Comparison of ENCODE assay signal across 21 mouse cellular contexts in the genomic region with DNA sequence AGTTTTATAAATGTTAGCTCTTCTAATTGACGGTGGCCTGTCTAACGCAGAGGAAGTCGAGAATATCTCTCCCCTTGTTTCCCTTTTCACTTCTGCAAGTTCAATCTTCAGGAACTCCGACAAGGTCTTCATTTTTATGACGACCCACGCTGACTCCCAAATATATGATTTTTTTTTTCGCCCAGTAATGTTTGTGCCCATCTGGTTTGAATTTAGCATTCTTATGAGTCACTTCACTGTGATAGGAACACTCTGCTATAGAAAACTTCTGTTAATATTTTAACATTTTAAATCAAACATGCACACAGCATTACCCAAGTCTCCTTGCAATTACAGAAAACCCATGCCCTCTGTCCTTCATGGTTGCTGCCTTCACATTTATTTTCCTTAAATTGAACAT. TPM values are rescaled to one million over a fixed set of nuclear protein-coding genes. Genes with fewer than 3 reads are reported as not detected.
DNase-seq lines count a peak whose midpoint lies in the region; ATAC-seq lines count a peak whose summit lies in the region.
"Had no signal": no experiment of that assay in that cellular context is flagged by ENCODE, and none has a peak within 500 bp of the region (broad histone marks: within the 10 kb centered on the region; RNA-seq: fewer than 3 reads in every experiment).

No protein-coding gene starts in this region.

- ATAC-seq in hindbrain, embryonic 12.5 days (ENCODE audit: low FRiP score) = no peak
- ATAC-seq in hindbrain, embryonic 13.5 days (ENCODE audit: low FRiP score) = no peak
- ATAC-seq in embryonic facial prominence, embryonic 14.5 days (ENCODE audit: low read depth) = no peak
- ATAC-seq in limb, embryonic 11.5 days (ENCODE audit: insufficient number of reproducible peaks, low FRiP score, low TSS enrichment, low read depth) = no peak
- ATAC-seq in limb, embryonic 15.5 days (ENCODE audit: insufficient number of reproducible peaks, low FRiP score, low TSS enrichment, low read depth) = no peak
- ATAC-seq in granulocyte monocyte progenitor cell, adult 5-6 weeks (replicated peaks; ENCODE audit: poor library complexity, severe bottlenecking) = no peak
- ATAC-seq: forebrain, embryonic 13.5 days; hindbrain, embryonic 16.5 days; inflammation-experienced regulatory T-cells, adult 6 months; intestine, postnatal 0 days had no signal

- no peak for DNase-seq in embryonic facial prominence, embryonic 14.5 days (ENCODE audit: low spot score)
- DNase-seq in limb, embryonic 11.5 days (ENCODE audit: low spot score) = no peak
- DNase-seq in T-cell, adult 2 months (ENCODE audit: low spot score) = no peak
- DNase-seq in lung, postnatal 14 days = no peak
- DNase-seq: adrenal gland, postnatal 14 days; cerebellum, adult 18-20 months; cerebellum, adult 9-11 months; gastrocnemius, adult 2 months; gastrocnemius, postnatal 36 days; heart, adult 2 months; kidney, adult 9 months had no signal

- no peak overlapping the region for H3K9ac ChIP-seq in hindbrain, embryonic 12.5 days
- H3K9ac ChIP-seq in hindbrain, embryonic 13.5 days = no peak overlapping the region
- no peak overlapping the region for H3K9ac ChIP-seq in embryonic facial prominence, embryonic 14.5 days (ENCODE audit: low read depth, low read length)
- H3K9ac ChIP-seq in limb, embryonic 11.5 days (ENCODE audit: low read length) = no peak overlapping the region
- H3K9ac ChIP-seq in limb, embryonic 15.5 days = no peak overlapping the region
- H3K9ac ChIP-seq: heart, embryonic 15.5 days had no signal

- H3K4me2 ChIP-seq in hindbrain, embryonic 12.5 days (replicated peaks) = no peak overlapping the region
- no peak overlapping the region for H3K4me2 ChIP-seq in hindbrain, embryonic 13.5 days
- peak overlapping the region; percentile 58; the same call in 1 of the 2 replicates for H3K4me2 ChIP-seq in embryonic facial prominence, embryonic 14.5 days (ENCODE audit: low read depth, low read length)
- no peak overlapping the region for H3K4me2 ChIP-seq in limb, embryonic 11.5 days (ENCODE audit: low read depth, severe bottlenecking)
- H3K4me2 ChIP-seq in limb, embryonic 15.5 days = no peak overlapping the region

- no peak overlapping the region for H3K4me3 ChIP-seq in hindbrain, embryonic 12.5 days
- H3K4me3 ChIP-seq in hindbrain, embryonic 13.5 days = no peak overlapping the region
- no peak overlapping the region for H3K4me3 ChIP-seq in embryonic facial prominence, embryonic 14.5 days (ENCODE audit: low read depth, low read length)
- no peak overlapping the region for H3K4me3 ChIP-seq in limb, embryonic 11.5 days (ENCODE audit: low read depth, low read length)
- H3K4me3 ChIP-seq in limb, embryonic 15.5 days = no peak overlapping the region
- H3K4me3 ChIP-seq: forebrain, embryonic 13.5 days; gastrocnemius, adult 2 months; heart, adult 2 months had no signal

- H3K9me3 ChIP-seq in hindbrain, embryonic 12.5 days (replicated peaks) = no peaks in the 10 kb centered on the region
- H3K9me3 ChIP-seq in hindbrain, embryonic 13.5 days = no peaks in the 10 kb centered on the region
- H3K9me3 ChIP-seq in embryonic facial prominence, embryonic 14.5 days (ENCODE audit: control insufficient read depth, low read length) = no peaks in the 10 kb centered on the region
- no peaks in the 10 kb centered on the region for H3K9me3 ChIP-seq in limb, embryonic 11.5 days (ENCODE audit: control insufficient read depth, low read length)
- no peaks in the 10 kb centered on the region for H3K9me3 ChIP-seq in limb, embryonic 15.5 days
- H3K9me3 ChIP-seq: forebrain, embryonic 13.5 days; heart, embryonic 15.5 days; hindbrain, embryonic 10.5 days had no signal

- H3K36me3 ChIP-seq in hindbrain, embryonic 12.5 days = no peaks in the 10 kb centered on the region
- no peaks in the 10 kb centered on the region for H3K36me3 ChIP-seq in hindbrain, embryonic 13.5 days
- no peaks in the 10 kb centered on the region for H3K36me3 ChIP-seq in embryonic facial prominence, embryonic 14.5 days (ENCODE audit: control insufficient read depth, insufficient read depth, low read length)
- H3K36me3 ChIP-seq in limb, embryonic 11.5 days (ENCODE audit: control insufficient read depth, insufficient read depth, low read length) = no peaks in the 10 kb centered on the region
- no peaks in the 10 kb centered on the region for H3K36me3 ChIP-seq in limb, embryonic 15.5 days
- H3K36me3 ChIP-seq: heart, embryonic 15.5 days; hindbrain, embryonic 10.5 days had no signal

- WGBS in hindbrain, embryonic 12.5 days = 78% methylated on average over 7 of the region's 7 CpGs
- WGBS in hindbrain, embryonic 13.5 days = 81% methylated on average over 7 of the region's 7 CpGs
- WGBS in embryonic facial prominence, embryonic 14.5 days = 32% methylated on average over 7 of the region's 7 CpGs
- 22% methylated on average over 7 of the region's 7 CpGs for WGBS in limb, embryonic 11.5 days
- 31% methylated on average over 7 of the region's 7 CpGs for WGBS in limb, embryonic 15.5 days

- 0 out of 2 replicates have a peak overlapping the region, but pooled peaks have one; percentile 74 for H3K27ac ChIP-seq in hindbrain, embryonic 12.5 days
- no peak overlapping the region for H3K27ac ChIP-seq in hindbrain, embryonic 13.5 days
- peak overlapping the region; percentile 88 for H3K27ac ChIP-seq in embryonic facial prominence, embryonic 14.5 days (replicated peaks; ENCODE audit: low read depth, low read length)
- peak overlapping the region; percentile 53; the same call in 1 of the 2 replicates for H3K27ac ChIP-seq in limb, embryonic 11.5 days (replicated peaks; ENCODE audit: low read depth, low read length)
- peak overlapping the region; percentile 82 for H3K27ac ChIP-seq in limb, embryonic 15.5 days
- H3K27ac ChIP-seq: forebrain, embryonic 13.5 days; gastrocnemius, adult 2 months; heart, adult 2 months; heart, embryonic 15.5 days had no signal

- H3K27me3 ChIP-seq in hindbrain, embryonic 12.5 days = no peaks in the 10 kb centered on the region
- no peaks in the 10 kb centered on the region for H3K27me3 ChIP-seq in hindbrain, embryonic 13.5 days
- no peaks in the 10 kb centered on the region for H3K27me3 ChIP-seq in embryonic facial prominence, embryonic 14.5 days (replicated peaks; ENCODE audit: control insufficient read depth, insufficient read depth, low read length)
- H3K27me3 ChIP-seq in limb, embryonic 11.5 days (ENCODE audit: control insufficient read depth, insufficient read depth, low read length) = no peaks in the 10 kb centered on the region
- H3K27me3 ChIP-seq in limb, embryonic 15.5 days = 0 out of 2 replicates have a peak, but pooled peaks cover 3% of the 10 kb centered on the region
- H3K27me3 ChIP-seq: forebrain, embryonic 13.5 days had no signal

- H3K4me1 ChIP-seq in hindbrain, embryonic 12.5 days = peaks cover 20% of the 10 kb centered on the region
- peaks cover 17% of the 10 kb centered on the region for H3K4me1 ChIP-seq in hindbrain, embryonic 13.5 days (replicated peaks)
- H3K4me1 ChIP-seq in embryonic facial prominence, embryonic 14.5 days (ENCODE audit: control insufficient read depth, insufficient read depth, low read length) = peaks cover 18% of the 10 kb centered on the region
- H3K4me1 ChIP-seq in limb, embryonic 11.5 days (ENCODE audit: control insufficient read depth, insufficient read depth, low read length) = peaks cover 32% of the 10 kb centered on the region
- peaks cover 36% of the 10 kb centered on the region for H3K4me1 ChIP-seq in limb, embryonic 15.5 days

RNA-seq across cellular contexts. Expression of a gene that starts 46.5 kb away (rescaled TPM):
- polyA plus RNA-seq in hindbrain, embryonic 12.5 days (2016; fragmentation: Nextera tagmentation; extraction: Ambion mirVana) = 46.9 and 48.0 TPM in 2 replicates
- polyA plus RNA-seq in hindbrain, embryonic 13.5 days (2015; fragmentation: Nextera tagmentation; extraction: Ambion mirVana) = 44.0 and 46.8 TPM in 2 replicates
- 43.6 and 44.4 TPM in 2 replicates for polyA plus RNA-seq in embryonic facial prominence, embryonic 14.5 days (2014; fragmentation: Nextera tagmentation; extraction: Ambion mirVana)
- 64.1 and 68.8 TPM in 2 replicates for polyA plus RNA-seq in limb, embryonic 11.5 days (2014; fragmentation: Nextera tagmentation; extraction: Ambion mirVana)
- polyA plus RNA-seq in limb, embryonic 15.5 days (2015; fragmentation: Nextera tagmentation; extraction: Ambion mirVana) = 49.2 and 51.3 TPM in 2 replicates
- 73.4 and 83.8 TPM in 2 replicates for total RNA-seq in granulocyte monocyte progenitor cell, adult 5-6 weeks (2014; fragmentation: Nextera tagmentation)
- 80.4 and 84.9 TPM in 2 replicates for total RNA-seq in granulocyte monocyte progenitor cell, adult 5-6 weeks (2017)
